Mouse (Mus musculus) adrenal gland, postnatal 10 days (tissue): ENCODE data around the gene P2rx2. TPM values are rescaled to one million over a fixed set of nuclear protein-coding genes. Genes with fewer than 3 reads are reported as not detected.

Experiments
- DNase-seq: peaks from one replicate; pipeline ENCODE4 v3.0.0; 2021; ENCODE audit warnings: mixed read lengths
- total RNA-seq, 2 experiments: library from RNA; stranded (reverse); gene quantifications; 2 replicates each; pipeline ENCODE4 v1.2.3; 2021

Gene P2rx2
- total RNA-seq, 2 experiments from 2014 or later, result 0.63 to 0.97 TPM

GRCm38 (mm10) chr5:110330508-110330907 is 12.5 kb downstream of the P2rx2 start:
- DNase-seq, result no peak

- no peak for DNase-seq
Measured at GRCm38 (mm10) chr5:110313127-110313526, 29.9 kb downstream of the P2rx2 start.

GRCm38 (mm10) chr5:110308861-110309260 is 34.2 kb downstream of the P2rx2 start:
- DNase-seq, result no peak

GRCm38 (mm10) chr5:110300591-110300990 is 42.4 kb downstream of the P2rx2 start:
- DNase-seq, result no peak

- no peak for DNase-seq
Measured at GRCm38 (mm10) chr5:110296637-110297036, 46.4 kb downstream of the P2rx2 start.

- DNase-seq, result no peak
Measured at GRCm38 (mm10) chr5:110291649-110292048, 51.4 kb downstream of the P2rx2 start.

Other genes starting within 250 kb of the P2rx2 start
- gene Gm35315, start 248.8 kb downstream of the P2rx2 start, total RNA-seq, result under 1 TPM; 0.33 to 0.58 TPM
- under 1 TPM; 0.18 to 0.42 TPM for gene Plcxd1, start 243.2 kb downstream of the P2rx2 start, total RNA-seq
- 10 to 100 TPM; 44.4 to 54.2 TPM for gene Gtpbp6, start 235.0 kb downstream of the P2rx2 start, total RNA-seq
- gene Zfp605, start 233.1 kb downstream of the P2rx2 start, total RNA-seq, result 1 to 10 TPM; 3.8 to 5.1 TPM
- gene Chfr, start 207.4 kb downstream of the P2rx2 start, total RNA-seq, result 10 to 100 TPM; 34.3 to 44.4 TPM
- 10 to 100 TPM; 31.6 to 37.8 TPM for gene Golga3, start 166.5 kb downstream of the P2rx2 start, total RNA-seq
- gene Ankle2, start 112.2 kb downstream of the P2rx2 start, total RNA-seq, result 10 to 100 TPM; 37.1 to 40.6 TPM
- 10 to 100 TPM; 41.4 to 42.7 TPM for gene Pgam5, start 73.3 kb downstream of the P2rx2 start, total RNA-seq
- 10 to 100 TPM; 26.8 to 46.1 TPM for gene Pxmp2, start 57.0 kb downstream of the P2rx2 start, total RNA-seq
- 10 to 100 TPM in 1 of 2 experiments, 1 to 10 TPM in 1; 7.6 to 12.0 TPM for gene Pole, start 56.9 kb downstream of the P2rx2 start, total RNA-seq
- gene Lrcol1, start 1.5 kb upstream of the P2rx2 start, total RNA-seq, result not detected
- gene Fbrsl1, start 105.3 kb upstream of the P2rx2 start, total RNA-seq, result 10 to 100 TPM; 54.5 to 63.6 TPM
- under 1 TPM; 0.27 to 0.30 TPM for gene Galnt9, start 201.1 kb upstream of the P2rx2 start, total RNA-seq